Mouse (Mus musculus): ENCODE data around the gene Cnppd1.
A peak's percentile ranks its signal among the peaks of the same experiment; 100 is the strongest.

- TF ChIP-seq POLR2A (IDR thresholded peaks at IDR 0.05; ENCODE audit: extremely low read depth, insufficient read depth, low read length) (no peak), CTCF (IDR thresholded peaks at IDR 0.05; ENCODE audit: low read depth, low read length) (peak; percentile 29; the same call in 1 of the 2 replicates)
These were observed 39.6 kb upstream of the Cnppd1 start for GRCm38 (mm10) chr1:75182160-75182559.

Measured in liver, adult 2 months (tissue).